Mouse (Mus musculus): ENCODE results near the gene Usp32.

Gene Usp32

DNA sequence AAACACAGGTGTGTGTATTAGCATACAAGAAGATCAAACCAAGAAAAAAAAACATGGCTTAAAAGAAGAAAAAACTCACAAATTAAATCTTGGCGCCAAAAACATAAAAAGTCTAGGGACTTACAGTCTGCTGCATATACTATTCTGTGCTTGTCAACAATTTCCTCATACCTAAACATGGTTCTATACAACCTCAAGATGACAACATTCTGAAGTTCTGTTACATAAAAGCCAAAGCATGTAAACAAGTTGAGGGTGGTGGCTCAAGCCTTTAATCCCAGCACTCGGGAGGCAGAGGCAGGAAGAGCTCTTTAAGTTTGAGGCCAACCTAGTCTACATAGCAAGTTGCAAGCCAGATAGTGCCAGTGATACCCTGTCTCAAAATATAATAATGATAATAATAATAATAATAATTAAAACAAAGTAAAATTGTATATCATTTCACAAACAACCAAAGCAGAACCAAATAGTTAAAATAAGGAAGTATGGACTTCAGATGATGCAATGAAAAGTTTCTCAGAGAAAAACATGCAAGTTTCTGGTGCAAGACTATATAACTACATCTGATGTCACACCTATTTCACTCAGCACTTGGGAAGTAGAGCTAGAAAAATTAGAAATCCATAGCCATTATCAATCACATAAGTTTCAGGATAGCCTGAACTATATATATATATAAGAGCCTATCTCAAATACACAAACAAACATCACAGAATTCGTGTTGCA is 16.5 kb downstream of the Usp32 start:
- DNase-seq: no peak

DNA sequence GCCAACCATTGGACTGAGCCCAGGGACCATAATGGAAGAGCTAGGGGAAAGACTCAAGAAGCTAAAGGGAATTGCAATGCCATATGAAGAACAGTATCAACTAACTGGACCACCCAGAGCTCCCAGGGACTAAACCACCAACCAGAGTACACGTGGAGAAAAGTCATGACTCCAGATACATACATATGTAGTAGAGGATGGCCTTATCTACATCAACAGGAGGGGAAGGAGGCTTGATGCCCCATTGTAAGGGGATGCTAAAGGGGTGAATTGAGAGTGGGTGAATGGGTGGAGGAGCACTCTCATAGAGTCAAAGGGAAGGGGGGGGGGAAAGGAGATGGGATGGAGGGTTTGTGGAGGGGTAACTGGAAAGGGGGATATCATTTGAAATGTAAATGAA is 17.9 kb downstream of the Usp32 start:
- no peak for DNase-seq

DNA sequence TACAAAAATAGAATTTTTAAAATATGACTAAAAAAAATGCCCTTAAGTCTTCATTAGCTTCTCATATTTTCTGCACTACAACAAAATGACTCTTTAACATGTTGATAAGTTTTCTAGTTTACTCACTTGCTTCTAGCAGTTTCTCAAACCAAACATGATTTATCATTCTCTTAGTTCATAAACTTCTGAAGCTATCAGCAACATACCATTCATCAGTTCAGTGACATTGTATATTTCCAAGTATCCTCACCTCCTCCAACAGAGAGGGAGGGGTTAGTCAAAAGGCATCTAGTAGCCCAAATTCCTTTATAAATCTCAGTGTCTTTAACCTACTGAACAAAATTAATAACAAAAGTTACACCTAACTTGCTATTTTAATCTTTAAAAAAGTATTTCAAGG is 22.8 kb downstream of the Usp32 start:
- DNase-seq: no peak

DNA sequence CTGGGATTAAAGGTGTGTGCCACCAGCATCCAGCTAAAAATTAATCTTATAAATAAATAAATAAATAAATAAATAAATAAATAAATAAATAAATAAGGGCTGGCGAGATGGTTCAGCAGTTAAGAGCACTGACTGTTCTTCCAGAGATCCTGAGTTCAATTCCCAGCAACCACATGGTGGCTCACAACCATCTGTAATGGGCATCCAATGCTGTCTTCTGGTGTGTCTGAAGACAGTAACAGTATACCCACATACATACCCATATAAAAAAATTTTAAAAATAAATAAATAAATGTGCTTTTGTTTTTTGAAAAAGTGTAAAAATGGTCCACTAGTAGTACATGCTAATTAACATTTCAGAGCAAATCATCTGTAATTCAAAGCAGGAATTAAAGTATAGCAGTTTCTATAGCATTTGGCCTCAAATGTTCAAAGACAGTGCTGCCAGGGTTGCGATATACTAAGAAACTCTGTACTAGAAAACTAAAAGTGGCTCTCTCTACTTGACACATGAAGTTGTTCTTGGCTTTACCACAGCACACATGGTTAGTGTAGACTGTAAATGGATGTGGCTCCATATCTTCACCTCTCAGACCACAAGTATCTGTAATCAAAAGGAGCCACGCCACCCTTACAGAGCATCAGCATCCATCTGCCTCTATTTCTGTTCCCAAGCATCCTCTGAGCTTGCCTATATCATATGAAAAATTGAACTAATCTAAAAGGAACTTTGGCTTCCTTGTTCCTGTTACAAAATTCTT is 23.7 kb downstream of the Usp32 start:
- DNase-seq: no peak

DNA sequence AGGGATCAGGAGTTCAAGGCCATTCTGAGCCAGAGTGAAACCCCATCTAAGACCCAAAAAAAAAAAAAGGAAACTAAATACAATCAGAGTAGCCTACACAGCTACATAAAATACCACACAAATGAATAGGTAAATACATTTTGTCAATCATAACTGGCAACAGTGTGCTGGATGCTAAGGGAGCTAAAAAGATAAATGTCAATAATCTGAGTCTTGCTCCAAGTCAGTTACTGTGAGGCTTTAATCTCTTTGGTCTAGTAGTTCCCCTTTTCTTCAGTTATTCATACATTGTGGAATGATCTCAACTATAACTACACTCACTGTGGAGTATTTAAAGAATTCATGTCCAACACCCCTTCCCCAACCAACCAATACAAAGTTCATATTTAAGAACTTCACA is 30.0 kb downstream of the Usp32 start:
- DNase-seq: no peak

DNA sequence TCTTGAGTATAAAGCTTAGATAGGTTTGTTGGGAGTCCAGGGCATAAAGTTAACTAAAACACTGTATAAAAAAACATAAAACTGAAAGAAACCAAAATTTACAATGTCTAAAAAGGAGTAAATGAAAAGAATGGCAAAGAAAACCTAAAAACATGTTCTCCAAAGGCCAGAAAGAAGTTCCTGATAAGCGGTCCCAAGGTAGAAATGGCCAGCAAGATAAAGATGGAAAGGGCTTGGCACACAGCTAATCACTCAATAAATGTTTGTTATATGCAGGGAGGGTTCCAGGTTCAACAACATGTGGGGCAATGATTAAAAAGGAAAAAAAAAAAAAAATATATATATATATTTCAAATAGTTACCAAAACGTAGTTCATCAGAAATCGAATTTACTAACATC is 32.7 kb downstream of the Usp32 start:
- no peak for DNase-seq

DNA sequence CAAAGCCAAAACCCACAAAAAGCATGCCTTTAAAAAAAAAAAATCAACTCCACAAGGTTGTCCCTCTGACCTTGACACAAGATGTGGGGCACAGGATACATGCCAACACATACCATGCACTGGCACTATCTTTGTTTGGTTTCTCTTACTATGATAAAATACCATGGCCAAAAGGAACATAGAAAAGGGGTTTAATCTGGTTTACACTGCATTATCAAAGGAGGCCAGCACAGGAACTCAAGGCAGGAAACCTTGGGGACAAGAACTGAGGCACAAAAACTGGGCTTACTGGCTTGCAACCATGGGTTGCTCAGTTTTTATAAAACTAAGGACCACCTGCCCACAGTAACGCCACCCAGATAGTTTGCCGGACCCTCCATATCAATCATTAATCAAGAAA is 34.1 kb downstream of the Usp32 start:
- no peak for DNase-seq

DNA sequence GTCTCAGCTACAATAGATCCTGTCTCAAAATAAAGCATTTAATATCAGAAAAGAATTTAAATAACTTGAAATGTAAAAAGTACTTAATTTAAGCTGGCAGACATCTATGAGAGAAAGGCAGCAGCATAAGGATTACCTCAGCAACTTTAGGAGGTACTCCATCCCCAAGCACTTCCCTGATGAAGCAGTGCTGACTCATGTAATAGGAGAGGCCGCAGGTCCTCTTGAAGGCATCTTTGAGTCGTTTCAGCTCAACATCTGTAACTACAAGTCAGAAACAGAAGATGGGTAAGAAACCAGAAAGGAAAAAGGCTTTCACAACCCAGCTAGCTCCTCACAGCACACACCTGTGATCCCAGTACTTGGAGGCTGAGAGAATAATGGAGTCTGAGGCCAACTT is 36.2 kb downstream of the Usp32 start:
- DNase-seq: no peak

DNA sequence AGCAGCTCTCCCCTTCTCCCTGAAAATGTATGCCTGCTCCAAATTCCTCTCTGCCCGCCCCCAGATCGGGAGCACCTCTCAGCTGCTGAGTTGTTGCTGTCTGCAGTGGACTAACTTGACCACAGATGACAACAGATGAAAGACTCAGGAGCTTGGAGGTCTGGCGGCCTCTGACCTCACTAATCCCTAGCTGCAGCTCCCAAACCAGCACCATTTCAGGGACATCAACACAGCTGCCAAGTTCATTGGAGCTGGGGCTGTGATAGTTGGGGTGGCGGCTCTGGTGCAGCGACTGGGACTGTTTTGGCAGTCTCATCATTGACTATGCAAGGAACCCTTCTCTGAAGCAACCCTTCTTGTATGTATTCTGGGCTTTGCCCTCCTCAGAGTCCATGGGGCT is 44.8 kb downstream of the Usp32 start:
- no peak for DNase-seq

DNA sequence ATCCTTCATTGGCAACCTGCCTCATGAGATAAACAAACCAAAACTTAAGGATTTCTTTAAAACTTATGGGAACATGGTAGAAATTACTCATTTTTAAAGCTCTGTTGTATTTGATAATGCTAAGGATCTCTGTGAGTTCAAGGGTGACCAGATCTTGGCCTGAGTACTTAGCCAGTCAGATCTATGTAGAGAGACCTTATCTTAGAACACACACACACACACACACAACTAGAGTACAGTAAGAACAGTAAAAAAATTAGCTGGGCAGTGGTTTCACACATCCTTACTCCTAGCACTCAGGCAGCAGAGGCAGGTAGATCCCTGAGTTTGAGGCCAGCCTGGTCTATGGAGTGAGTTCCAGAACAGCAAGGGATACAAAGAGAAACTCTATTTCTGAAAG is 53.7 kb downstream of the Usp32 start:
- no peak for DNase-seq

DNA sequence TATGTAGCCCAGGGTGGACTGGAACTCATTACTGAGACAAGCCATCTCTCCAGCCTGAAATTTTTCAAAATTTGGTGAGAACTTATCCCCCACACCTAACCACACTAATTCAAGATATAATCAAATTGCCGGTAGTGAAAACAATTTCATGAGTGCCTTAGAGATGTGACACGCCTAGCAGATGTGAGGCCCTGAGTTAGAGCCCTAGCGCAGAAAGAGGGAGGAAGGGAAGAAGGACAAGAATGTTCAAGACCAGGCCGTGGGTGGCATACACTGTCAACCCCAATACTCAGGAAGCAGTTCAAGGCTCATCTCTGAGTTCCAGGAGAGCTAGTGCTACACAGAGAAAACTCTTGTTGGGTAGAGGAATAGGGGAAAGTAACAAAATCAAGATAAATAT is 72.1 kb downstream of the Usp32 start:
- DNase-seq: no peak

DNA sequence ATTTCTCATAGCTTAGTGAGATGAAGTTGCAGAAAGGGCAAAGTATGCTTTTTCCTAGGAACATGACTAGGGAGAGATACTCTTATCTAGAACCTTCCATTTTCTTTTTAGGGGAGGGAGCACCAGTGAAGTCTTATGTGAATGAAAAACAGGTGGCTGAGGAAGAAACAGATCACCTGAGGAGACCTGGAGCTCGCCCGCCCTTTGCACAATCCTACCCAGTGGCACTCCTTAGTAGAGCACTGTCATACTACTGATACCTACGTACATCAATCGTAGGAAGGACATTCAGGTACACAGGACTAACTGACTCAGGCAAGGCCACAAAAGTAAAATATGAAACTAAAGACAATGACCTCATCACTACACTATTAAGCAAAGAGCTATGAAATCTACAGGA is 81.4 kb downstream of the Usp32 start:
- DNase-seq: no peak

DNA sequence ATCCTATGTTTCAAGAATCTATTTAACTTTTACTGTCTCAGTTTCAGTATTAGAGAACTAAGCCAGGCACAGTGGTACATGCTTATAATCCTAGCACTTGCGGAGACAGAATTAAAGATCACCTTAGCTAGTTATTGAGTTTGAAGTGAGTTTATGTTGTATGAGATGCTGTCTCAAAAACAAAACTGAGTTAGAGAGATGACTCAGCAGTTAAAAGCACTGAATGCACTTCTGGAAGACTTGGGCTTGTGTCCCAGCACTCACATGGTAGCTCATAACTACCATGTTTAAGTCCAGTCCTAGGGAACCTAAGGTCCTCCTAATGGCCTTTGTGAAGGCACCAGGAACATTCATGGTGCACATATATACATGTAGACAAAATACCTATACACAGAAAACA is 82.4 kb downstream of the Usp32 start:
- no peak for DNase-seq

DNA sequence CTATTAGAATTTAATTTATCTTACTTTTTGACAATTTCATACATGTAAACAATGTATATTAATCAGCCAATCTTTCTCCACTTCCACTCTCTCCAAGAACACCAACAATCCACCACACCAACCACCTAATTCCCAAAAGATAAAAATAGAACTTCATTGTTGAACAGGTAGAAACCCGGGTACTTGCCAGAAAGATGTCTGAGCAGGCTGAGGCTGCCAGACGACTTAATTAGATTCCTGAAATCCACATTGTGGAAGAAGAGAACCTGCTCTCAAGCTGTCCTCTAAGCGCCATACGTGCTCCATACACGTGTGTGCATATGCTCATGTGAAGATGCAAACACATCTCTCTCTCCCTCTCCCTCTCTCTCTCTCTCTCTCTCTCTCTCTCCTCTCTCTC is 83.1 kb downstream of the Usp32 start:
- DNase-seq: no peak

DNA sequence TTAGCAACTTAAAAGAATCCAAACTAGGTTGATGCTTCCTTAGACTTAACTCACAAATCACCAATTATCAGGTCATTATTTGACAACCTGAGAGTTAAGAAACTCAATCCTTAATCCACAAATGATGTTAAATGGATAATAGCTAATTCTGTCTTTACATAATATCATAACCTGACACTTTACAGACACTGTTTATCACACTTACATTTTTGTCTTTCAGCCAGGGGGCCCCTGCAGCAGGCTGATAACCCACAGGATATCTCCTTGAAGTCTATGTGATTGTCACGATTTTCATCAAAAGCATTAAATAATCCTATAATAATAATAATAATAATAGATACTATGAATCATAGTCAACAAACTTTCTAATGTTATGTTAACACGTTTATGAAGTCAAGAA is 84.4 kb downstream of the Usp32 start:
- no peak for DNase-seq

DNA sequence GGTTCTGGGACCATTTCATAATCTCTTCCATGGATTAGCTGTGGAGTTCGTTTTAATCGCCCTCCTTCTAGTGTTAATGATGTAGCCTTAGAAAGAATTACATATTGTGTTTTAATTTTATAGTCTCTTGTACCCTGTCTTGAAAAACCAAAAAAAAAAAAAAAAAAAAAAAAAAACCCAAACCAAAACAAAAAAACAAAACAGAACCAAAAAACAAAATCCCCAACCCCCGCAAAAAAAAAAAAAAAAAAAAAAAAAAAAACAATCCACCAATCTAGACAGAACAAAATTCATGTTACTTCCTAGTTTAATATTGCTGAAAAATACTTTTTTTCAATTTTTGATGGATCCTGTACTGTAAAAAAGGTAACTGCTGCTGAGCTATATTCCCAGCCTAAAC is 100.7 kb downstream of the Usp32 start:
- DNase-seq: no peak

DNA sequence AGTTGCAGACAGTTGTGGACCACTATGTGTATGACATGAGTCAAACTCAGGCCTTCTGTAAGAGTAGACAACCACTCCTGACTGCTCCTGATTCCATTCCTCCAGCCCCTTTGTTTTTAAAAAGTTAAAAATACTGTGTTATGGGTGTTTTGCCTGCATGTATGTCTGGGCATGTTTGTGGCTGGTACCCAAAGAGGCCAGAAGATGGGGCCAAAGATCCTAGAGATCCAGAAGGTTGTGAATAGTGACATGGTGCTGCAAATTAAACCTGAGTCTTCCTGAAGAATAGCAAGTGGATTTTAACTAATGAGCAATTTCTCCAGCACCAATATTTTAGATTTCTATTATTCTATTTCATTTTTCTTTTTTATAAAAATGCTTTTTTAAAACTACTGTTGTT is 126.8 kb downstream of the Usp32 start:
- no peak for DNase-seq

DNA sequence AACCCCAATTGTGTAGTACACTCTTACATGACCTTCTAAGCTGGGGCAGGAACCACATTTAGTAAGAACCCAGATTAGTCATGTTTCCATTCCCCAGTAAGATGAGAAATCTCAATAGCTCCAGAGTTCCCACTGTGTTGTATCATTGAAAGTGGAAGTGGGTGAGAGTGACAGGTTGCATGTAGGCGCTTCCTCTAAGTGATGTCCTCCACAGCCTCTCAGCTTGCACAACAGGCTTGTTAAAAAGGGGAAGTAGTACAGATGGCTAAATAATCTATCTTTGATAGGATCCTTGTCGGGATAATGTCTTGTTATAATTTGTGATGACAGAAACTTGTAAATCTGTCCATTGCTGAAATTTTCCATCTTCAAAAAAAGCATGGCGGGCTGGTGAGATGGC is 136.4 kb downstream of the Usp32 start:
- DNase-seq: no peak

DNA sequence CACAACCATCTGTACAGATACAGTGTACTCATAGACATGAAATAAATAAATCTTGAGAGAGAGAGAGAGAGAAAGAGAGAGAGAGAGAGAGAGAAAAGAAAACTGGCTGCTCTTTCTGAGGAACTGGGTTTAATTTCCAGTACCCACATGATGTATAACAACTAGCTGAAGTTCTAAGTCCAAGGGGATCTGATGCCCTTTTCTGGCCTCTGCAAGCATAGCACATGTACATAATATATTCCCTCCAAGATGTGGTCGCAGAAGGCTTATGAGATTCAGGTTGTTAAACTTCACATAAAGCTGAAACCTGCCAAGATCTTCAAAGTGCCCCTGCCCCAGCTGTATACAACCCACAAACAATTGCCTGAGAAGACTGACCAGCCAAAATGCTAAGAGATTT is 144.7 kb downstream of the Usp32 start:
- no peak for DNase-seq

DNA sequence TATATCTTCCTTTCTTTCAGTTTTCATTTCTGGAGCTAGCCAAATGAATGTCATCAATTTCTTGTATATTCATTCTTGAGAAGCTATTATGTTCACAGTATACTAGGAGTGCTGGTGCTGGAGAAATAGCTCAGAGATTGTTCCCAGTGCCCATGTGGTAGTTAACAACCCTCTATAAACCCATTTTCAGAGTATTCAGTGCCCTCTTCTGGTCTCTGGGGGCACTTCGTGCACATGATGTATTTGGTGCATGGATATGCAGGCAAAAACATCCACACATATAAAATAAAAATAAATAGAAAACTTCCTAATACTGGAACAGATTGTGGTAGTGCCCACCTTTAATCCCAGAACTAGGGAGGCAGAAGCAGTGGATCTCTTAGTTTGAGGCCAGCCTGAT is 147.0 kb downstream of the Usp32 start:
- DNase-seq: peak; percentile 12

DNA sequence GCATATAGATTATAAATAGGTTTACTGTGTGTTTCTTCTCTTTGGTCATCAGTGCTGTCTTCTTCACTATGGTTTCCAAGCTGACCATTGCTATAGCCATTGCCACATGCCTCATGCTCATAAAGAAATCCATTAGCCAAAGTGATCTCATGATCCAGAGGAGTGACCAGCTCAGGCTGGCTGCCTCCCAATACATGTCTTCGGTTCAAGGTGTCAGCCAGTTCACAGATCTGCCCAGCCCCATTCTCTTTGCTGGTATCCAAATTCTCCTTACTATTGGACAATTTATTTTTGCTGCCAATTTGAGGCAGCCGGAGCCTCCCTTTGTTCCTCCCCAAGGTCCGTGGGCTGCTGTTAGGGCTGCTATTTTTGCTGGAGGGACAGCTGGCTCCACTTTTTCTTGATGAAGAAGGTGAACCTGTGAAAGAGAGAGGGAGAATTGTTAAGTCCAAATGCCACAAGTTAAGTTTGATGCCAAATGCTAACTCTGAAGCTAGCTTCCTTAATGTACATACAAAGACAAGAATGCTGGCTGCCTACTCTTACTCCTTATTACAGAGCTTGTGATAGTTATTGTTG is 151.5 kb downstream of the Usp32 start:
- DNase-seq: no peak

DNA sequence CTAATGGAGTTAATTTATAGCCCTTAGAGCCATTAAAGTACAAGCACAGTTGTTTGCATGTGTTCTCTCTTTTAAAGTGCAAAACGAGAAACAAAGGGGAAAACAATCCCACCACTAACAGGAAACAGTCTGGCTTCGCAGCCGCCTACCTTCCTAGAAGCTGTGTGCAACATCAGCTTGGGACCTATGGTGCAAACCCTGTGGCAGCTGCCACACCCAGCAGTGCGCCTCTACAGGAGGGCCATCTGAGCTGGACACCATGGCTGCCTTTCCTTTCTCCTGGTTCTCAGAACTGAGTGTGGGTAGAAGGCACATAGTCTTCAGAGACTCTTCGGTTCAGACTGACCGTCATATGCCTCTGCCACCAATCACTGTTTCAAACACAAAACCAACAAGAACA is 154.5 kb downstream of the Usp32 start:
- no peak for DNase-seq

DNA sequence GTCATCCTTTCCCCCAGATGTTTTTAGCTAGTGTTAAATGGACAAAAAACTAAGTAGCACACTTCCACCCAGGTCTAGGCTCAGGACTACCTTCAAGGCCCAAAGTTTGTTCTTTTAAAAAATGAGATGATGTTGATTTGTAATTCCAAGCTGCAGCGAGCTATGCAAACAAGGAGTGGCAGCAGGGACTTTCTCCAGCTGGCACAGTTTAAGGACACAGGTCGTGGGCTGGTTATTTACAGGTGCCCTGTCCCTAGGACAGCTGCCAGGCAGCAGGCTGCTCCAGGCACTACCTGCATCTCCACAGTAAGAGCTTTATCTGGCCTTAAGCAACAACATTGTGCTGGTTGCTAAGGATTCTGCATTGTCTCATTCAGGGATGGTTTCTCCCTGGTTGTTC is 159.3 kb downstream of the Usp32 start:
- no peak for DNase-seq

DNA sequence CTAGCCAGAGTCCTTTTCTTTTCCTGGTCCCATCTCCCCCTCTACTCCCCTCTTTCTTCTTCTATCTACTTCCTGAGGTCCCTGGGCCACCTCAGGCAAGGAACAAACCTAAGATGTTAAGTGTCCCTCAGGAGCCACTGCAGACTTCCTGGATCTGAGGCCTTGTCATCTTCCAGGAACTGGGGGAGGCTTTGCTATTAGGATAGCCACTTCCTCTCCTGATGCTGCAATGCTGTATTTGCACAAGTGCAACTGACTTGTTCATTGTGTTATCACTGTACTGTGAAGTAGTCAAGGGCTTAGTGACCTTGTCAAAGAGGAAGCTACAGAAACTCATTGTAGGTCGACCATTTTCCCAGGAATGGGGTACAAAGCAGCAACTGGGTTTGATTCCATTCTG is 160.6 kb downstream of the Usp32 start:
- DNase-seq: no peak

DNA sequence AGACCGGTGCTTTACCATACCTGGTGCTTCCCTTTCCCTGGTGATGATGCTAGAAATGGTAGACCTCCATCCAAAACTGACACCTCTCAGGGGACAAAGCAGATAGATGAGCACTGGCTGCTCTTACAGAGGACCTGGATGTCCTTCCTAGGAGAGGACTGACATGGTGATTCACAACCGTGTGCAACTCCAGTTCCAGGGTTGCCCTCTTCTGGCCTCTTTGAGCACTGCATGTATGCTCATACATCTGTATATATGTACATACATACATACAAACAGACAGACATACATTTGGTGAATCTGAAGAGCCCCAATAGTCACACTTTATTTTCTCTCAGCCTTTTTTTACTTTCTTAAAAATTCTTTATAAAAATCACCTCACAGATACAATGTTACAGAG is 161.8 kb downstream of the Usp32 start:
- peak; percentile 15 for DNase-seq
